ENCODE assay signal across 19 mouse cellular contexts in genomic region chr17:70427866-70428265, GRCm38 (mm10).
"Had no signal": no experiment of that assay in that cellular context is flagged by ENCODE, and none has a peak within 500 bp of the region (broad histone marks: within the 10 kb centered on the region; RNA-seq: fewer than 3 reads in every experiment).

No protein-coding gene starts in this region.

- H3K9ac ChIP-seq: kidney, embryonic 15.5 days; limb, embryonic 12.5 days; limb, embryonic 15.5 days; liver, embryonic 14.5 days; liver, postnatal 0 days; lung, embryonic 14.5 days; midbrain, embryonic 12.5 days; midbrain, embryonic 15.5 days; neural tube, embryonic 12.5 days; neural tube, embryonic 15.5 days had no signal

- H3K9me3 ChIP-seq: kidney, embryonic 15.5 days; limb, embryonic 12.5 days; limb, embryonic 15.5 days; midbrain, embryonic 12.5 days; midbrain, embryonic 15.5 days; neural tube, embryonic 12.5 days; neural tube, embryonic 15.5 days had no signal

- DNase-seq: kidney, adult 2 months; kidney, postnatal 10 days; kidney, postnatal 36 days; left cerebral cortex, postnatal 4 days; liver, postnatal 0 days; lung, embryonic 14.5 days; thymus, adult 18-20 months; thymus, postnatal 36 days had no signal

- H3K4me1 ChIP-seq: limb, embryonic 12.5 days; midbrain, embryonic 12.5 days; midbrain, embryonic 15.5 days; neural tube, embryonic 12.5 days had no signal

- H3K27me3 ChIP-seq: kidney, embryonic 15.5 days; limb, embryonic 12.5 days; limb, embryonic 15.5 days; midbrain, embryonic 12.5 days; midbrain, embryonic 15.5 days; neural tube, embryonic 12.5 days; neural tube, embryonic 15.5 days had no signal

- H3K4me2 ChIP-seq: kidney, embryonic 15.5 days; limb, embryonic 12.5 days; limb, embryonic 15.5 days; liver, embryonic 11.5 days; lung, embryonic 14.5 days; midbrain, embryonic 12.5 days; midbrain, embryonic 15.5 days; neural tube, embryonic 12.5 days; neural tube, embryonic 15.5 days had no signal

- ATAC-seq: intestine, postnatal 0 days; liver, postnatal 0 days; lung, postnatal 0 days; midbrain, embryonic 15.5 days had no signal

- H3K27ac ChIP-seq: kidney, embryonic 15.5 days; limb, embryonic 12.5 days; limb, embryonic 15.5 days; liver, embryonic 14.5 days; midbrain, embryonic 12.5 days; midbrain, embryonic 15.5 days; neural tube, embryonic 12.5 days; neural tube, embryonic 15.5 days had no signal

- H3K36me3 ChIP-seq: kidney, embryonic 15.5 days; limb, embryonic 12.5 days; limb, embryonic 15.5 days; midbrain, embryonic 12.5 days; midbrain, embryonic 15.5 days; neural tube, embryonic 12.5 days; neural tube, embryonic 15.5 days had no signal

- H3K4me3 ChIP-seq: kidney, embryonic 15.5 days; limb, embryonic 12.5 days; limb, embryonic 15.5 days; midbrain, embryonic 12.5 days; midbrain, embryonic 15.5 days; neural tube, embryonic 12.5 days; neural tube, embryonic 15.5 days had no signal
